Comparison of ENCODE assay signal across 8 mouse cellular contexts in the genomic region with DNA sequence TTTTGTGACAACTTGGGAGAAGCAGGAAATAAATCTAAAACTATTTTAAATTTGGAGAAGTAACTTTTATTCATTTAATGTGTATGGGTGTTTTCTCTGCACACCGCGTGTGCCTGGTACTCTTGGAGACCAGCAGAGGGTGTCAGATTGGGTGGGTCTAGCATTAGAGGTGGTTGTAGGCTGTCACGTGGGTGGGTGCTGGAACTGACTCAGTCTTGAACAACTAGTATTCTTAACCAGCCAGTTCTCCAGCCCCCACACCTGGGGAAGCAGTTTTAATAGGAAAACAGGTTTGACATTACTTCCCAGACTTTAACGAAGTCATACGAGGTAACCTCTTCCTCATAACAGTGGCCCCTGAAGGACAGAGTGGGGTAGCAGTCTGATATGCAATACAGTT. TPM values are rescaled to one million over a fixed set of nuclear protein-coding genes. Genes with fewer than 3 reads are reported as not detected.
DNase-seq lines count a peak whose midpoint lies in the region; ATAC-seq and TF ChIP-seq lines count a peak whose summit lies in the region.

No protein-coding gene starts in this region.

- H3K27me3 ChIP-seq in kidney, embryonic 15.5 days, result no peaks in the 10 kb centered on the region
- H3K27me3 ChIP-seq in embryonic facial prominence, embryonic 15.5 days, result no peaks in the 10 kb centered on the region
- no peaks in the 10 kb centered on the region for H3K27me3 ChIP-seq in limb, embryonic 10.5 days (ENCODE audit: low read depth, poor library complexity, severe bottlenecking)

- no peaks in the 10 kb centered on the region for H3K9me3 ChIP-seq in kidney, embryonic 15.5 days (replicated peaks)
- no peaks in the 10 kb centered on the region for H3K9me3 ChIP-seq in ES-E14 (ENCODE audit: control insufficient read depth, insufficient read depth, low read depth, low read length)
- H3K9me3 ChIP-seq in embryonic facial prominence, embryonic 15.5 days (replicated peaks), result no peaks in the 10 kb centered on the region
- no peaks in the 10 kb centered on the region for H3K9me3 ChIP-seq in limb, embryonic 10.5 days (replicated peaks)

- 72% methylated on average over 5 of the region's 5 CpGs for WGBS in kidney, embryonic 15.5 days
- 61% methylated on average over 5 of the region's 5 CpGs for WGBS in embryonic facial prominence, embryonic 15.5 days
- 76% methylated on average over 5 of the region's 5 CpGs for WGBS in limb, embryonic 10.5 days

- no peak for ATAC-seq in kidney, embryonic 15.5 days (replicated peaks; ENCODE audit: low FRiP score)
- no peak for ATAC-seq in embryonic facial prominence, embryonic 15.5 days (ENCODE audit: insufficient number of reproducible peaks, low FRiP score, low TSS enrichment, low read depth)
- no peak for ATAC-seq in erythroid progenitor cell, adult 5-6 weeks (replicated peaks; ENCODE audit: low FRiP score, poor library complexity, severe bottlenecking)

- in situ Hi-C loops in ES-E14 (cut with MboI; ENCODE audit: low sequenced_read_pairs in 2 of 2, unreplicated experiment in 2 of 2), result no loop called here

- 0 out of 2 replicates have a peak overlapping the region, but pooled peaks have one; percentile 79 for H3K9ac ChIP-seq in kidney, embryonic 15.5 days
- no peak overlapping the region; the same call in 1 of the 2 replicates for H3K9ac ChIP-seq in ES-E14 (ENCODE audit: insufficient read depth, low read depth, low read length, poor library complexity, severe bottlenecking)
- no peak overlapping the region for H3K9ac ChIP-seq in embryonic facial prominence, embryonic 15.5 days

- H3K36me3 ChIP-seq in kidney, embryonic 15.5 days, result peaks cover 20% of the 10 kb centered on the region
- H3K36me3 ChIP-seq in ES-E14 (ENCODE audit: control insufficient read depth, insufficient read depth, low read length, poor library complexity, severe bottlenecking), result peaks cover 5% of the 10 kb centered on the region
- H3K36me3 ChIP-seq in embryonic facial prominence, embryonic 15.5 days, result peaks cover 9% of the 10 kb centered on the region
- peaks cover 32% of the 10 kb centered on the region for H3K36me3 ChIP-seq in limb, embryonic 10.5 days

- peak overlapping the region; percentile 69 for H3K4me3 ChIP-seq in kidney, embryonic 15.5 days (replicated peaks)
- H3K4me3 ChIP-seq in ES-E14 (ENCODE audit: insufficient read depth in 1 of 2, low read depth in 1 of 2, low read length in 2 of 2, poor library complexity in 1 of 2, severe bottlenecking in 1 of 2), result peak overlapping the region; percentile 26 to 98; a peak in 3 of 4 replicates
- peak overlapping the region; percentile 64 for H3K4me3 ChIP-seq in embryonic facial prominence, embryonic 15.5 days (replicated peaks)
- H3K4me3 ChIP-seq in limb, embryonic 10.5 days, result peak overlapping the region; percentile 70

- H3K4me2 ChIP-seq in kidney, embryonic 15.5 days, result peak overlapping the region; percentile 66
- peak overlapping the region; percentile 56 for H3K4me2 ChIP-seq in embryonic facial prominence, embryonic 15.5 days (replicated peaks)

- H3K4me1 ChIP-seq in kidney, embryonic 15.5 days, result peaks cover 8% of the 10 kb centered on the region
- peaks cover 3 to 7% of the 10 kb centered on the region in 2 experiments; a peak in 2 of 4 replicates for H3K4me1 ChIP-seq in ES-E14 (ENCODE audit: control insufficient read depth in 2 of 2, insufficient read depth in 2 of 2, low read length in 2 of 2, poor library complexity in 1 of 2)
- peaks cover 5% of the 10 kb centered on the region; the same call in 1 of the 2 replicates for H3K4me1 ChIP-seq in embryonic facial prominence, embryonic 15.5 days
- H3K4me1 ChIP-seq in limb, embryonic 10.5 days, result peaks cover 7% of the 10 kb centered on the region

- DNase-seq in kidney, adult 8-10 months, result no peak
- DNase-seq in ES-E14 (ENCODE audit: low read depth, low spot score) (peak; percentile 51), adipocyte (ENCODE audit: low spot score) (no peak)
- no peak for DNase-seq in limb, embryonic 10.5 days (ENCODE audit: low spot score)
- DNase-seq in naive thymus-derived CD4-positive, alpha-beta T cell, adult 2 months (ENCODE audit: low read depth), result peak; percentile 58

- no peak overlapping the region for H3K27ac ChIP-seq in kidney, embryonic 15.5 days
- no peak overlapping the region for H3K27ac ChIP-seq in ES-E14 (ENCODE audit: insufficient read depth, low read depth, low read length, poor library complexity, severe bottlenecking)
- H3K27ac ChIP-seq in embryonic facial prominence, embryonic 15.5 days (replicated peaks), result no peak overlapping the region
- H3K27ac ChIP-seq in limb, embryonic 10.5 days, result no peak overlapping the region

TF ChIP-seq in ES-E14, 5 proteins besides CTCF, POLR2A, EP300 and RAD21:
- TF ChIP-seq MAFK (IDR thresholded peaks at IDR 0.05; ENCODE audit: insufficient read depth, low read depth, low read length) (no peak), HCFC1 (IDR thresholded peaks at IDR 0.05; ENCODE audit: borderline replicate concordance, insufficient read depth, low read length) (no peak), ZC3H11A (IDR thresholded peaks at IDR 0.05; ENCODE audit: borderline replicate concordance, low read depth, low read length) (no peak), CHD2 (IDR thresholded peaks at IDR 0.05; ENCODE audit: low read depth, low read length) (no peak)

RNA-seq across cellular contexts. Expression of a gene that starts 1.4 kb away (rescaled TPM):
- 33.6 and 33.7 TPM in 2 replicates for polyA plus RNA-seq in kidney, embryonic 15.5 days (2015; fragmentation: Nextera tagmentation; extraction: Ambion mirVana)
- total RNA-seq in ES-E14 (2012; rRNA removed), result 29.3 and 35.7 TPM in 2 replicates
- polyA plus RNA-seq in embryonic facial prominence, embryonic 15.5 days (2015; fragmentation: Nextera tagmentation; extraction: Ambion mirVana), result 26.9 and 31.0 TPM in 2 replicates
- polyA plus RNA-seq in limb, embryonic 10.5 days (2016; fragmentation: Nextera tagmentation; extraction: Ambion mirVana), result 32.4 and 33.7 TPM in 2 replicates
- total RNA-seq in erythroid progenitor cell, adult 5-6 weeks (2015; ENCODE audit: low replicate concordance), result 10.8 and 10.9 TPM in 2 replicates
- 5.7 and 14.6 TPM in 2 replicates for total RNA-seq in erythroid progenitor cell, adult 5-6 weeks (2017; ENCODE audit: low replicate concordance)

RNA-seq across cellular contexts. Expression of a gene that starts 39.9 kb away (rescaled TPM):
- 0.45 TPM in 2 replicates for polyA plus RNA-seq in kidney, embryonic 15.5 days (2015; fragmentation: Nextera tagmentation; extraction: Ambion mirVana)
- 0.32 and 0.45 TPM in 2 replicates for total RNA-seq in ES-E14 (2012; rRNA removed)
- 0.12 and 0.15 TPM in 2 replicates for polyA plus RNA-seq in embryonic facial prominence, embryonic 15.5 days (2015; fragmentation: Nextera tagmentation; extraction: Ambion mirVana)
- 0.08 and 0.11 TPM in 2 replicates for polyA plus RNA-seq in limb, embryonic 10.5 days (2016; fragmentation: Nextera tagmentation; extraction: Ambion mirVana)
- not detected in 2 replicates for total RNA-seq in erythroid progenitor cell, adult 5-6 weeks (2015; ENCODE audit: low replicate concordance)
- 0.13 TPM in 1 of 2 replicates, not detected in the other for total RNA-seq in erythroid progenitor cell, adult 5-6 weeks (2017; ENCODE audit: low replicate concordance)

Comparison
In these comparisons a context has a peak if more than half of its experiments do, and no peak if none do; other contexts are left out.
1. DNase-seq: peak in ES-E14 (single experiment) and naive thymus-derived CD4-positive, alpha-beta T cell, adult 2 months (single experiment); none in kidney, adult 8-10 months (0 of 2), limb, embryonic 10.5 days (single experiment) and adipocyte (single experiment).
2. Peak in every context shown above with its lines, with median percentiles within 50 percentile points of each other: H3K4me3 ChIP-seq.